Comparison of ENCODE assay signal across 8 mouse cellular contexts in the genomic region with DNA sequence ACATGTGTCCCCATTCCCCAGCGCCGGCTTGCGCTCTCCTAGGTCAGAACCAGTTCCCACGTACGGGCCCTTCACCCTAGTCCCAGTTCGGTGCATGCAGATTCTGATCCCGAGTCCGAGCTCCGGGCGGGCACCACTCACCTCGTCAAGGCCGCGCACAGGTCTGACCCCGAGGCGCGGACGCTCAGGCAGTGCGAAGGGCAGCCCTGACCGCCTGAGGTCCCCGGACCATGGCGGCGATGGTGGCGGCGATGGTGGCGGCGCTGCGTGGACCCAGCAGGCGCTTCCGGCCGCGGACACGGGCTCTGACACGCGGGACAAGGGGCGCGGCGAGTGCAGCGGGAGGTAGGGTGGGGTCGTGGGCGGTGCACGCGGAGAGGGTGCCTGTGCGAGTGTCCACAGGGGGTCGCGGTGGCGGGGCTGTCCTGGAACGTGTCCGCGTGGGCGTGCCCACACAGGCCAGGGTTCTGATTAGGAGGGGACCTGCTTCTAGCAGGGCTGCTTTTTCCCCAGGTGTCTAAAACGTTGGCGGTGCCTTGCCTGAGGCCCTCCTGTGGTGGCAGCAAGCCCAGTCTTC. TPM values are rescaled to one million over a fixed set of nuclear protein-coding genes. Genes with fewer than 3 reads are reported as not detected.
DNase-seq lines count a peak whose midpoint lies in the region; ATAC-seq lines count a peak whose summit lies in the region.

Gene Txnrd2, plus strand, starts transcription at position 170 of the 577 bp plus-strand sequence.

- H3K27ac ChIP-seq in forebrain, embryonic 16.5 days (ENCODE audit: low read length) = peak within 1 kb of the TSS; percentile 52
- peak within 1 kb of the TSS; percentile 75 for H3K27ac ChIP-seq in lung, embryonic 16.5 days (ENCODE audit: low read length)

- H3K9ac ChIP-seq in forebrain, embryonic 16.5 days (replicated peaks; ENCODE audit: low read depth, low read length) = peak within 1 kb of the TSS; percentile 94
- H3K9ac ChIP-seq in lung, embryonic 16.5 days (ENCODE audit: low read length) = peak within 1 kb of the TSS; percentile 87

- H3K27me3 ChIP-seq in forebrain, embryonic 16.5 days (replicated peaks; ENCODE audit: control insufficient read depth, insufficient read depth, low read length) = no peaks in the 10 kb centered on the region
- H3K27me3 ChIP-seq in lung, embryonic 16.5 days (ENCODE audit: control insufficient read depth, insufficient read depth, low read depth, low read length) = no peaks in the 10 kb centered on the region

- under 1% methylated on average over 49 of the region's 52 CpGs for WGBS in forebrain, embryonic 16.5 days
- under 1% methylated on average over 51 of the region's 52 CpGs for WGBS in lung, embryonic 16.5 days

- H3K4me2 ChIP-seq in forebrain, embryonic 16.5 days (ENCODE audit: low read length) = peak within 1 kb of the TSS; percentile 73
- peak within 1 kb of the TSS; percentile 91 for H3K4me2 ChIP-seq in lung, embryonic 16.5 days (ENCODE audit: low read depth, low read length)

- peak; percentile 76 for ATAC-seq in forebrain, embryonic 16.5 days
- ATAC-seq in lung, embryonic 16.5 days (ENCODE audit: low read depth) = peak; percentile 82

- peaks cover 25% of the 10 kb centered on the region for H3K4me1 ChIP-seq in forebrain, embryonic 16.5 days (replicated peaks; ENCODE audit: control insufficient read depth, insufficient read depth, low read length)
- H3K4me1 ChIP-seq in lung, embryonic 16.5 days (replicated peaks; ENCODE audit: control insufficient read depth, insufficient read depth, low read length) = peaks cover 34% of the 10 kb centered on the region

- no peaks in the 10 kb centered on the region for H3K36me3 ChIP-seq in forebrain, embryonic 16.5 days (ENCODE audit: control insufficient read depth, insufficient read depth)
- H3K36me3 ChIP-seq in lung, embryonic 16.5 days (ENCODE audit: control insufficient read depth, insufficient read depth, low read length) = peaks cover 8% of the 10 kb centered on the region

- H3K4me3 ChIP-seq in forebrain, embryonic 16.5 days (replicated peaks; ENCODE audit: low read length) = peak within 1 kb of the TSS; percentile 85
- H3K4me3 ChIP-seq in lung, embryonic 16.5 days (ENCODE audit: low read length) = peak within 1 kb of the TSS; percentile 78

- intact Hi-C loops in heart, postnatal 36 days (cut with DNase I) = loop anchor here (5.0 kb wide), 1 partner anchor 79 kb away; the partner anchor contains the start of genes Arvcf and Tango2

- DNase-seq in ES-CJ7 (ENCODE audit: low read depth, low spot score) = peak; percentile 68
- peak; percentile 87 for DNase-seq in cerebellum, adult 11-12 months
- peak; percentile 78 to 88 for DNase-seq in heart, postnatal 36 days
- DNase-seq in layer of hippocampus, adult 8-10 months (ENCODE audit: low spot score in 2 of 2) = peak; percentile 64
- peak; percentile 48 for DNase-seq in ovary, adult 18-20 months (ENCODE audit: low spot score)
- DNase-seq in thymus, postnatal 0 days (ENCODE audit: low spot score) = peak; percentile 59

- H3K9me3 ChIP-seq in forebrain, embryonic 16.5 days (ENCODE audit: control insufficient read depth, low read length) = no peaks in the 10 kb centered on the region
- no peaks in the 10 kb centered on the region for H3K9me3 ChIP-seq in lung, embryonic 16.5 days (ENCODE audit: control insufficient read depth, low read length)

RNA-seq across cellular contexts. Expression of gene Txnrd2, which starts in this region (rescaled TPM):
- polyA plus RNA-seq in forebrain, embryonic 16.5 days (2015; fragmentation: Nextera tagmentation; extraction: Ambion mirVana) = 24.0 and 27.8 TPM in 2 replicates
- total RNA-seq in heart, postnatal 36 days (2021) = 10 to 100 TPM; 41.0 to 42.8 TPM
- total RNA-seq in layer of hippocampus, adult 8-10 months (2022) = 10 to 100 TPM; 19.4 to 24.4 (median 21.0) TPM
- polyA plus RNA-seq in lung, embryonic 16.5 days (2015; fragmentation: Nextera tagmentation; extraction: Ambion mirVana) = 22.0 and 22.1 TPM in 2 replicates
- 11.3 and 12.3 TPM in 2 replicates for polyA plus RNA-seq in thymus, postnatal 0 days (2015; fragmentation: Nextera tagmentation; extraction: Ambion mirVana)

Comparison
In these comparisons a context has a peak if more than half of its experiments do, and no peak if none do; other contexts are left out.
1. Peak in every context shown above with its lines: DNase-seq, ATAC-seq, H3K4me3 ChIP-seq and H3K27ac ChIP-seq.